Mouse (Mus musculus) liver, embryonic 14.5 days (tissue): ENCODE measurements at regions not wholly inside any gene's neighbourhood (a gene's known extent, or its start where the extent isn't known, plus 50 kb on each side); places are given as distances from the start of the nearest gene placed in this dataset.

Experiments used
- CTCF ChIP-seq: IDR thresholded peaks from 2 replicates; pipeline ENCODE4 v1.5.1; 2016; ENCODE audit warnings: antibody characterized with exemption, low read depth, control low read depth
- EP300 ChIP-seq: IDR thresholded peaks from 2 replicates; pipeline ENCODE4 v1.6.1; 2016; ENCODE audit warnings: antibody characterized with exemption, low read depth

- no peak for TF ChIP-seq EP300
- no peak for TF ChIP-seq CTCF
Measured at GRCm38 (mm10) chr1:35786668-35787213, 281.5 kb upstream of the Hs6st1 start.
